Mouse (Mus musculus) embryonic facial prominence, embryonic 12.5 days (tissue): ENCODE results near the gene Hoxc10. TPM values are rescaled to one million over a fixed set of nuclear protein-coding genes. Genes with fewer than 3 reads are reported as not detected.

Experiments
- ATAC-seq: fragments of 200-750 bp; cut with Nextera tagmentation; 2 replicates; pipeline ENCODE4 v1.8.0; 2017; ENCODE audit not compliant: insufficient number of reproducible peaks, insufficient read depth, low FRiP score, low TSS enrichment
- H3K27ac ChIP-seq: fragments of 300-500 bp; sonication (generic); 2 replicates; pipeline ENCODE4 v1.5.1; 2016; ENCODE audit warnings: mild to moderate bottlenecking
- H3K27me3 ChIP-seq: fragments of 300-500 bp; sonication (generic); 2 replicates; pipeline ENCODE4 v1.6.1; 2016; ENCODE audit warnings: mild to moderate bottlenecking, moderate library complexity
- H3K36me3 ChIP-seq: fragments of 300-500 bp; sonication (generic); 2 replicates; pipeline ENCODE4 v1.6.1; 2016; ENCODE audit warnings: mild to moderate bottlenecking
- H3K4me1 ChIP-seq: fragments of 300-500 bp; sonication (generic); 2 replicates; pipeline ENCODE4 v1.6.1; 2016
- H3K4me2 ChIP-seq: fragments of 300-500 bp; sonication (generic); replicated peaks from 2 replicates; pipeline ENCODE4 v1.6.1; 2016; ENCODE audit warnings: mild to moderate bottlenecking, moderate library complexity
- H3K4me3 ChIP-seq: fragments of 300-500 bp; sonication (generic); 2 replicates; pipeline ENCODE4 v1.5.1; 2016; ENCODE audit warnings: mild to moderate bottlenecking
- H3K9ac ChIP-seq: fragments of 300-500 bp; sonication (generic); 2 replicates; pipeline ENCODE4 v1.6.1; 2016; ENCODE audit warnings: mild to moderate bottlenecking, moderate library complexity
- H3K9me3 ChIP-seq: fragments of 300-500 bp; sonication (generic); 2 replicates; pipeline ENCODE4 v1.6.1; 2016; ENCODE audit warnings: mild to moderate bottlenecking, moderate library complexity
- WGBS: fragments of 180-500 bp; shearing (Covaris S2); methylation state at CpG from one replicate; pipeline ENCODE4 v1.1.7; 2016; 5-methylcytosine and 5-hydroxymethylcytosine counted together
- polyA plus RNA-seq: library from polyadenylated mRNA; unstranded; fragments of >200 nt; fragmentation: Nextera tagmentation; extraction: Ambion mirVana; gene quantifications from 2 replicates; pipeline ENCODE4 v1.2.1, GENCODE M21; 2016

Gene Hoxc10
- polyA plus RNA-seq, 1 experiment from 2014 or later, result not detected

DNA sequence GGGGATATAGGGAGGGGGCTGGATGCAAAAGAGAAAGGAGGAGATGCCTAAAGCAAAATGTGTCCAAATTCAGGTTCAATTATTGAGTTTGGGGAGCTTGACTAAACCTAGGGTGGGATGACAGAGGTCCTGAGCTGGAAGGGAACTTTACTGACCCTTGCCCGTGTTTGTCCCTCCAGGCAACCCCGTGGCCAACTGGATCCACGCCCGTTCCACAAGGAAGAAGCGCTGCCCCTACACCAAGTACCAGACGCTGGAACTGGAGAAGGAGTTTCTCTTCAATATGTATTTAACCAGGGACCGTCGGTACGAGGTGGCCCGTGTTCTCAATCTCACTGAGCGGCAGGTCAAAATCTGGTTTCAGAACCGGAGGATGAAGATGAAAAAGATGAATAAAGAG, 17.1 kb downstream of the Hoxc10 start:
- H3K36me3 ChIP-seq, result no peaks in the 10 kb centered on the region
- 0 out of 2 replicates have a peak, but pooled peaks cover 3% of the 10 kb centered on the region for H3K4me1 ChIP-seq
- H3K27me3 ChIP-seq, result peaks cover 100% of the 10 kb centered on the region
- ATAC-seq, result no peak
- H3K9ac ChIP-seq, result no peak overlapping the region
- no peak overlapping the region for H3K4me3 ChIP-seq
- no peaks in the 10 kb centered on the region for H3K9me3 ChIP-seq
- H3K27ac ChIP-seq, result no peak overlapping the region
- 1% methylated on average over 12 of the region's 12 CpGs for WGBS
- H3K4me2 ChIP-seq, result no peak overlapping the region

DNA sequence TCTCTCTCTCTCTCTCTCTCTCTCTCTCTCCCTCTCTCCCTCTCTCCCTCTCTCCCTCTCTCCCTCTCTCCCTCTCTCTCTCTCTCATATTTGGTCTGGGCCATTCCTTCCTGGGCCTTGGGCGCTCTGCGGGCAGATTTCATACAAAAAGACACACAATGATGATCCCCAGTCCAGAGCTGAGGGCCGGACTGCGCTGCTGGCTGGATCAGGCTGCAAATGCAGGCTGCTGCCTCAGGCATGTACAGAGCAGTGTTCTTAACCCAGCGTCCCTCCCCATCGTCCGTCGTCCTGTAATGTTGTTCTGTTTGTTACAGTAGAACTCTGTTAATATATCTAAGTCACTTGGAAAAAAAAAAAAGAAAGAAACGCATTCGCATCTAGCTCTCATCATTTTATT, 17.9 kb downstream of the Hoxc10 start:
- 0 out of 2 replicates have a peak, but pooled peaks cover 3% of the 10 kb centered on the region for H3K4me1 ChIP-seq
- peaks cover 100% of the 10 kb centered on the region for H3K27me3 ChIP-seq
- ATAC-seq, result no peak
- H3K36me3 ChIP-seq, result no peaks in the 10 kb centered on the region
- no peak overlapping the region for H3K4me3 ChIP-seq
- no peak overlapping the region for H3K27ac ChIP-seq
- WGBS, result 1% methylated on average over 10 of the region's 10 CpGs
- no peak overlapping the region for H3K9ac ChIP-seq
- no peaks in the 10 kb centered on the region for H3K9me3 ChIP-seq
- no peak overlapping the region for H3K4me2 ChIP-seq

DNA sequence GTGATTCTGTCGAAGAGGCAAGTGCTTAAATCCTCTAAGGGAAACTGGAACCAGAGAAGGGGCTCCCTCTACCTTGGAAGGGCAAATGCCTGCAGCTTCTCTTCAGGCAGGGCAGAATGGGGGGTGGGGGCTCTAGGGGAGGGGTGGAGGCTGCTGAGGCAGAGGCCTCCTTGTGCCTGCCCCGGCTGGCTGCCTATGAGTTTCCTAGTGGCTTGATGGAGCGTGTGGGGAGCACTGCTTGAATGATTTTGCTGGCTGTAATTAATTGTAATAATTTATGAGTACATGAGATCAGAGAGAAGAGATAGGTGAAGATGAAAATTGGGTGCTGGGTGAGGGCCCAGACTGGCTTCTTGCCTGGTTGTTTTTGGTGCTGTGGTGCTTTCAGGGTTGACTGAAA, 18.3 kb downstream of the Hoxc10 start:
- no peak overlapping the region for H3K4me2 ChIP-seq

DNA sequence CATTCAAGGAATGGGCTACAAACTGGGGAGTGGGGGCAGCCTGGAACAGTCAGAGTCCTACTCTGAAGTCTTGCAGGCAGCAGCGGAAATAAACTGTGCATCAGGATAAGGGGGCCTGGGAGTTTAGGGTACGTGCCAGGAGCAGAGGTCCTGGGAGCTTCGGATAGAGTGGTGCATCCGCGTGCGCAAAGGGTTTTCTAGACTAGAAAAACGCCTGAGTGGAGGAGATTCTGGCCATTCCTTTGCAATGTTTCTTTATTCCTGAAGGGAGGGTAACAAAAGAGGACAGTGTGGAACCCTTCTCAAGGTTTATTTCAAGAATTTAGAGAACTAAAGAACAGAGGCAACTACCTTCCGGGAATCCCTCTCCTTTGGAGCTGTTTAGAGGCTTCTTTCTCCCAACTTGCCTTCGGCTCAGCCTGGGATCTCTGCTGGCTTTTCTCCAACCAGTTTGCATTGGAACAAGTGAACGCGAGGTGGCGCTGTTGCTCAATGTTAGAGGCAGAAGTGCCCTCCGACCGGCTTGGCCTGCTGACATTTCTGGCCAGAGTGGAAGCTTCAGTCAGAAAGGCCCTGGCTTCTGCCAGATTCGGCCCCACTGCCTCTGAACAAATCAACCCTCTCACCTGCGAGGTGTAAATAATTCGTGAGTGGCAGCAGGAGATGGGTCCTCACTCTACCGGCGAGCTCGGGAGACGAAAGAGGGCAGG, 20.7 kb downstream of the Hoxc10 start:
- Histone ChIP-seq H3K4me1 (0 out of 2 replicates have a peak, but pooled peaks cover 4% of the 10 kb centered on the region), H3K4me3 (no peak overlapping the region), H3K27ac (no peak overlapping the region), H3K9me3 (no peaks in the 10 kb centered on the region), H3K9ac (no peak overlapping the region), H3K4me2 (no peak overlapping the region), H3K36me3 (no peaks in the 10 kb centered on the region), H3K27me3 (peaks cover 100% of the 10 kb centered on the region)
- ATAC-seq, result no peak
- 2% methylated on average over 21 of the region's 21 CpGs for WGBS

More for the DNA sequence above, 18.3 kb downstream of the Hoxc10 start:
- no peak for ATAC-seq
- 1% methylated on average over 3 of the region's 3 CpGs for WGBS
- H3K27ac ChIP-seq, result no peak overlapping the region
- no peak overlapping the region for H3K4me3 ChIP-seq
- H3K4me1 ChIP-seq, result 0 out of 2 replicates have a peak, but pooled peaks cover 3% of the 10 kb centered on the region
- H3K9me3 ChIP-seq, result no peaks in the 10 kb centered on the region
- H3K9ac ChIP-seq, result no peak overlapping the region
- H3K36me3 ChIP-seq, result no peaks in the 10 kb centered on the region
- peaks cover 100% of the 10 kb centered on the region for H3K27me3 ChIP-seq

DNA sequence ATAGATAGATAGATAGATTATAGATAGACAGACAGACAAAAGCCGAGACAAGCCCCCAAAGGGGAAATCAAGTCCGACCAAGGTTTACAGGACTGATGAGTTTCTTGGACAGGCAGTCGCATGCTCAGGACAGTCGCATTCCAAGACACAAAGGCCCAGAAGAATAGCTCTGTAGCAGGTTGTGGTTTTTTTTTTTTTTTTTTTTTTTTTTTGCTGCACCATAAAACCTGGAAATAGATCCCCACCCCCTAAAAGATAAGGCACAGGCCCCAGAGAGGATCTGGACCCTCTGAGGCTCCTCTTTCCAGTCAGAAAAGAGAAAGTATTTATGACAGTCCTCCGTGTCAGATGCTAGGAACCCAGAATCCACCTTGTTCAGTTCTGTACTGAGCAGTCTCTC, 21.5 kb downstream of the Hoxc10 start:
- Histone ChIP-seq H3K36me3 (no peaks in the 10 kb centered on the region), H3K4me2 (no peak overlapping the region)

DNA sequence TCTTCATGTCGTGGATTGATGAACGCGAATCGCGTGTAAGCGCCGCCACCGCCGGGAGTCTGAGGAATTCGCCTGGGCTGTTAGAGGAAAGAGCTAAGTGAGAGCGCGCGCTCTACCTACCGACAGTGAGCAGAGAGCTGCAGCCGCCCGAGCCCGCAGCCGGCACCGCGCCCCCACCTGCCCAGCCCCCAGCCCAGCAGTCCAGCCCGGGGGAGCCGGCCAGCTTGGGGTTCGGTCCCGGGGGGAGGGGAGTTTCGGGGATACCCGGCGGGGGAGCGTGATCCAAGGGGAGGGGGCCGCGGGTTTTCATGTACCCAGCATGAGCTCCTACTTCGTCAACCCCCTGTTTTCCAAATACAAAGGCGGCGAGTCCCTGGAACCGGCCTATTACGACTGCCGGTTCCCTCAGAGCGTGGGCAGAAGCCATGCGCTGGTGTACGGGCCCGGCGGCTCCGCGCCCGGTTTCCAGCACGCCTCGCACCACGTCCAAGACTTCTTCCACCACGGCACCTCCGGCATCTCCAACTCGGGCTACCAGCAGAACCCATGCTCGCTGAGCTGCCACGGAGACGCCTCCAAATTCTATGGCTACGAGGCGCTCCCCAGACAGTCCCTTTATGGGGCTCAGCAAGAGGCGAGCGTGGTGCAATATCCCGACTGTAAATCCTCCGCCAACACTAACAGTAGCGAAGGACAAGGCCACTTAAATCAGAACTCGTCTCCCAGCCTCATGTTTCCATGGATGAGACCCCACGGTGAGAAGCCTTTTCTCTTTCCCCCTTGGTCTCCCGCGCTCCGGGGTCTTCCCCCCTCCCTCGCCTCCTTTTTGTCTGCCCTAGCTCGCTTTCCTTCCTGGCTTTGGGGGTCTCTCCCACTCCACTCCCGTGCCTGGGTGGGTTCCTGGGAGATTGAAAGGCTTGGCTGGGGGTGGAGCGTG, 24.1 kb downstream of the Hoxc10 start, which contains the start of gene Hoxc8:
TSS of gene Hoxc8 (plus strand) at position 147 of the 937 bp plus-strand sequence.
- Histone ChIP-seq H3K9ac (no peak within 1 kb of the TSS), H3K4me3 (no peak within 1 kb of the TSS), H3K27me3 (peaks cover 98% of the 10 kb centered on the region), H3K4me2 (no peak within 1 kb of the TSS), H3K36me3 (no peaks in the 10 kb centered on the region), H3K4me1 (0 out of 2 replicates have a peak, but pooled peaks cover 4% of the 10 kb centered on the region), H3K9me3 (no peaks in the 10 kb centered on the region), H3K27ac (no peak within 1 kb of the TSS)
- 2% methylated on average over 52 of the region's 69 CpGs for WGBS
- ATAC-seq, result no peak

More for the DNA sequence above, 21.5 kb downstream of the Hoxc10 start:
- 13% methylated on average over 5 of the region's 5 CpGs for WGBS
- Histone ChIP-seq H3K4me1 (0 out of 2 replicates have a peak, but pooled peaks cover 4% of the 10 kb centered on the region), H3K9ac (no peak overlapping the region), H3K27ac (no peak overlapping the region), H3K4me3 (no peak overlapping the region), H3K9me3 (no peaks in the 10 kb centered on the region), H3K27me3 (peaks cover 100% of the 10 kb centered on the region)
- no peak for ATAC-seq

DNA sequence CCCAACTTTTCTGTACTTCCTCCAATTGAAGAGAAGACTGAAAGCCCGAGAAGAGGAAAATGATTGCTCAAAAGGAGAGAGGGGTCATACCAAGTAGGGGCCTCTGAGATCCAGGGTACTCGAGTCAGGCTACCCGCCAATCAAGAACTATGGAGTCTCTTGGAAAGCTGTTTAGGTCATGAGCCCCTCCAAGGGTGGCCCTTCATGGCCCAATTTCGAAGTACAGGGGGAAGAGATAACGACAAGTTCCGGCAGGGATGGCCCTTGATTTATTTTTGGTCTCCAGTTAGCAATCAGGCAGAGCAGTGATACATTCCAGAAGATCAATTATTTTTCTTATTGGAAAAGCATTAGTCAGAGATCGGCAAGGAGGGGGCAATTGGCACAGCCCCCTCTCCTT, 25.2 kb downstream of the Hoxc10 start:
- under 1% methylated on average over 7 of the region's 7 CpGs for WGBS
- Histone ChIP-seq H3K36me3 (no peaks in the 10 kb centered on the region), H3K9me3 (no peaks in the 10 kb centered on the region), H3K4me2 (no peak overlapping the region), H3K4me3 (no peak overlapping the region), H3K27me3 (peaks cover 98% of the 10 kb centered on the region), H3K27ac (no peak overlapping the region), H3K4me1 (0 out of 2 replicates have a peak, but pooled peaks cover 4% of the 10 kb centered on the region), H3K9ac (no peak overlapping the region)
- no peak for ATAC-seq

DNA sequence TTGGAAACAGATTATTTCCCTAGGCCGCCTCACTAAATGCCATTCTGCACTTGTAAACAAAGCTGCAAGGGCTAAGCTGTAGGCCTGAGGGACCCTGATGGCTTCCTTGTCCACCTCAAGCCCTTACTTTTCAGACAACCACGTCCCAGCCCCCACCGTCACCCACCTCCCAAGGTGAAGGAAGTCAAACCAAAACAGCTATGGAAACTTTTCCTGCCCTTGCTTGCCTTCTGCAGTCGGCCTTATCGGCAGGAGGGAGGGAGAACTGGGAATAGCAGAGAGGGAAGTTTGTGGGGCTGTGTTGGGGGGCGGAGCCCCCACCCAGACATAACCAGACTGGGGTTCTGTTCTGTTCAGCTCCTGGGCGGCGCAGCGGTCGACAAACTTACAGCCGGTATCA, 25.6 kb downstream of the Hoxc10 start:
- 0 out of 2 replicates have a peak, but pooled peaks cover 4% of the 10 kb centered on the region for H3K4me1 ChIP-seq
- peaks cover 96% of the 10 kb centered on the region for H3K27me3 ChIP-seq
- no peaks in the 10 kb centered on the region for H3K9me3 ChIP-seq
- no peak overlapping the region for H3K4me2 ChIP-seq
- H3K27ac ChIP-seq, result no peak overlapping the region
- WGBS, result 1% methylated on average over 11 of the region's 11 CpGs
- H3K9ac ChIP-seq, result no peak overlapping the region
- H3K4me3 ChIP-seq, result no peak overlapping the region
- no peak for ATAC-seq
- no peaks in the 10 kb centered on the region for H3K36me3 ChIP-seq

DNA sequence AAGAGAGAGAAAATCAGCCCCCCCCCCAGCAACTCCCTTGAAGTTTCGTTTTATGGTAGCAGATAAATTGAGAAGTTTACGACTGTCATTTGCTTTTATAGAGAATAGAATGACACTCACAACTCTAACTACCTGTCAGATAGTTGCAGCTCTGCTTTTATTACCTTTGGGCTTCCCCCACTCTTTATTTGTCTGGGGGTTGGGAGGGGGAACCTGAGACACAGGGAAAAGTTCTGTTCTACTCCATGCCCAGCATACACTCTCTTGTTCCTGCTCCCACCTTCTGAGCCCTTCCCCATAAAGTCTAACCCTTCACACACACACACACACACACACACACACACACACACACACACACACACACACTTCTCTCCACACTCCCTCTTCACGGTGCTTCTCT, 26.3 kb downstream of the Hoxc10 start:
- no peak for ATAC-seq
- Histone ChIP-seq H3K4me2 (no peak overlapping the region), H3K4me3 (no peak overlapping the region), H3K27me3 (peaks cover 96% of the 10 kb centered on the region), H3K27ac (no peak overlapping the region), H3K9ac (no peak overlapping the region), H3K9me3 (no peaks in the 10 kb centered on the region), H3K4me1 (0 out of 2 replicates have a peak, but pooled peaks cover 4% of the 10 kb centered on the region), H3K36me3 (no peaks in the 10 kb centered on the region)
- 7% methylated on average over 3 of the region's 3 CpGs for WGBS

DNA sequence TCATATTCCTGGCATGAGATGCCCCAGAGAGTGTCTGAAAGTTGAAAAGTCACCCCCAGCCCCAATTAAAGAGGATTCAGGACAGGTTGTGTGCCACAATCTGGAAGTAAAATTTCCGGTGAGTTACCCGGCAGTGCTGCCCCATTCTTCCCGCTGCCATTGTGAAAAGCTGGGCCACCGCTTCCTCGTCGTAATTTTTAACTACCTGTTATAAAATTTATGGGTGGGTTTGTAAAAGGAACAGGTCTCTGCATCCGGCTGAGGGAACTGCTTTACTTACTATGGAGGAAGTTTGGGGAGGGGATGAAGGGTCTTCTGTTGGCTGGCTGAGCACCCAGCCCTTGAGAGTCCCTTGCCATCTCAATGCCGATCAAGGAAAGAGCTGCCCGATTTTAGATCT, 30.0 kb downstream of the Hoxc10 start:
- Histone ChIP-seq H3K27ac (no peak overlapping the region), H3K4me1 (peaks cover 11% of the 10 kb centered on the region), H3K4me3 (no peak overlapping the region), H3K36me3 (no peaks in the 10 kb centered on the region), H3K9me3 (no peaks in the 10 kb centered on the region), H3K4me2 (no peak overlapping the region), H3K27me3 (peaks cover 96% of the 10 kb centered on the region), H3K9ac (no peak overlapping the region)
- WGBS, result 2% methylated on average over 9 of the region's 9 CpGs
- no peak for ATAC-seq

DNA sequence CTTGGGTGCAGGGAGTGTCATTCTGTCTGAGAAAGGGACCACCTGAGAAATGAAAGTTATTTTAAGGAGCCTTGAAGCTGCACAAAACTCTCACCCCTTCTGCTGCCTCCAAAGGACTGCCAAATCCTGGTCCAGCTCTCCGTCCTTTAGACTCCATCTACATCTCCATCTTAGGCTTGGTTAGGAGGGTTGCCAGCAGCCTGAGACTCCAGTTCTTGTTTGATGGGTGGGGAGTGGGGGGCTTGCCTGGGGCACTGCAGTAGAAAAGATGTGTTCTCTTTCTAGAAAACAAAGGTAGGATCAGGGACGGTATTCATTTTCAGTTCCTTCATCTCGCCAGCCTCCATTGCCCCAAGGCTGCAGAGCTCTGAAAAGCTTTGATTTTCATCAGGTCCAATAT, 30.8 kb downstream of the Hoxc10 start:
- H3K4me2 ChIP-seq, result no peak overlapping the region
- H3K27ac ChIP-seq, result no peak overlapping the region
- peaks cover 96% of the 10 kb centered on the region for H3K27me3 ChIP-seq
- H3K9ac ChIP-seq, result no peak overlapping the region
- 0% methylated on average over 3 of the region's 3 CpGs for WGBS
- no peak overlapping the region for H3K4me3 ChIP-seq
- ATAC-seq, result no peak
- H3K9me3 ChIP-seq, result no peaks in the 10 kb centered on the region
- no peaks in the 10 kb centered on the region for H3K36me3 ChIP-seq
- H3K4me1 ChIP-seq, result peaks cover 11% of the 10 kb centered on the region
